Mouse (Mus musculus) gastrocnemius, postnatal 4 days (tissue): ENCODE results near the gene Slco3a1. TPM values are rescaled to one million over a fixed set of nuclear protein-coding genes. Genes with fewer than 3 reads are reported as not detected.

Experiments
- DNase-seq, 2 experiments: peaks; one replicate each; pipeline ENCODE4 v3.0.0; 2021 to 2022; ENCODE audit warnings: low spot score in 2 of 2, mixed read lengths in 2 of 2
- total RNA-seq, 2 experiments: library from RNA; stranded (reverse); gene quantifications; 2 replicates each; pipeline ENCODE4 v1.2.3; 2021

Gene Slco3a1
- total RNA-seq, 2 experiments from 2014 or later: 30.0 to 30.2 TPM

DNA sequence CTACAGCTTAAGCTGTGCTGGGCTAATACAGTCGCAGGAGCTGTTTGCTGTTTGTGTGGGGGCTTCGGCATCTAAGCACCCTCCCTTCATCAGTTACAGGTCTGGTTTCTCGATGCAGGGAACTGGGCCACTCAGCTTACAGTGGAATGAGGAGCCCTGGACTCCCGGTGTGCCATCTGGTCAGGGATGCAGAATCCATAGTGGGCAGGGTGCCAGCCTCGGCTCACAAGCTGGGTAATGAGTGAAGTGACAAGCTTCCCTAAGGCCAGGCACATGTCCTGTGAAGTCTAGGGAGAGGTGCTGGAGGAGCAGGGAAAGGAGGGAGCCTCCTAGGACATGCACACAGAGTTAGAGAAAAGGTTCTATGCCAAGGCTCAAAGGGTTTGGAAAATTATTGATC lies 168.3 kb downstream of the Slco3a1 start:
- DNase-seq: peak in 1 of 2 experiments; percentile 36

DNA sequence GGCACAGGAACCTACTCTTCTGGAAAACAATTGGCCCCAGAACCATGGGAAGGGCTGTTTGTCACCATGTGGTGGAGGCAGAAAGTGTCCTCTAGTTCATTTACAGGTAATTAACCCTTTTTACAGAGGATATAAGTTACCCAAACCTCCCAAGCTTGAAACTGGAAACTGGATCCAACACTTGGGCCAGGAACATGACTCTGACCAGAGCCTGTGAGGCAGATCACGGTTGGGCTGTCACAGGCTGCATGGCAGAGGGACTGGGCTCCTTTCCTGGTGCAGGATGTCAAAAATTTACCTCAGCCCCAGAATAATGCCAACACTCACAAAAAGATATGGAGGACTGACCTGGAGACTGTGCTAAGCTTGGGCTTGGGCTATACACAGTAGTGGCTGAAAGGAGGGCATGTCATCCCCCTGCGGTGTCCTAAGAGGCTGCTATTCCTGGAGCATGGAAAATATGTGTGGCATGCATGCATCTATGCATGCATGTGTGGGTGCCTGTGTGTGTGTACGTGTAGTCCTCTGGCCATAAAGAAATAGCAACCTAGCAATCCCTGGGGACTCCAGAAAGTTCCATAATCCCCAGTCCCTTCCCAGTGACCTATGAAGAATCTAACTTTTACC lies 171.4 kb downstream of the Slco3a1 start:
- no peak for DNase-seq

- no peak for DNase-seq
Observed at GRCm38 (mm10) chr7:74382286-74382685, 172.3 kb downstream of the Slco3a1 start.

DNA sequence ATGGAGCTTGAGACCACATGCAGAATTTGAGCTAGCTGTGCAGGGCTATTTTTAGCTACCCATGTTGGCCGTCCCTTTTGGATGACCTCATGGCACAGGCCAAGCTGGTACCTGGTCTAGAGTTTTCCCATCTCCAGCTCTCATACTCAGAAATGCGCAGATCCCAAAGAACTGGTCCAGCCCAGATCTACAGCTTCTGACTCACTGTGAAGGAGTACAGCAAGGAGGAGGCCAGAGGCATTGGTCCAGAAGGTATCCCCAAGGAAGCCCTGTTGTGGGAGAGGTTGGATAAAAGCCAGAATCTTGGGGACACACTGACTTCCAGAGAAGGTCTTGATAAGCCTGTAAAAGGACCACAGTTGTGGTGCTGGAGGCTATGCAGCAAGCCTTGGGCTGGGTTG lies 172.7 kb downstream of the Slco3a1 start:
- peak in 1 of 2 experiments; percentile 25 for DNase-seq

GRCm38 (mm10) chr7:74381051-74381450 lies 173.5 kb downstream of the Slco3a1 start:
- DNase-seq: no peak

- no peak for DNase-seq
Observed at GRCm38 (mm10) chr7:74377909-74378308, 176.7 kb downstream of the Slco3a1 start.

- no peak for DNase-seq
Observed at GRCm38 (mm10) chr7:74376397-74377044, 178.1 kb downstream of the Slco3a1 start.

DNA sequence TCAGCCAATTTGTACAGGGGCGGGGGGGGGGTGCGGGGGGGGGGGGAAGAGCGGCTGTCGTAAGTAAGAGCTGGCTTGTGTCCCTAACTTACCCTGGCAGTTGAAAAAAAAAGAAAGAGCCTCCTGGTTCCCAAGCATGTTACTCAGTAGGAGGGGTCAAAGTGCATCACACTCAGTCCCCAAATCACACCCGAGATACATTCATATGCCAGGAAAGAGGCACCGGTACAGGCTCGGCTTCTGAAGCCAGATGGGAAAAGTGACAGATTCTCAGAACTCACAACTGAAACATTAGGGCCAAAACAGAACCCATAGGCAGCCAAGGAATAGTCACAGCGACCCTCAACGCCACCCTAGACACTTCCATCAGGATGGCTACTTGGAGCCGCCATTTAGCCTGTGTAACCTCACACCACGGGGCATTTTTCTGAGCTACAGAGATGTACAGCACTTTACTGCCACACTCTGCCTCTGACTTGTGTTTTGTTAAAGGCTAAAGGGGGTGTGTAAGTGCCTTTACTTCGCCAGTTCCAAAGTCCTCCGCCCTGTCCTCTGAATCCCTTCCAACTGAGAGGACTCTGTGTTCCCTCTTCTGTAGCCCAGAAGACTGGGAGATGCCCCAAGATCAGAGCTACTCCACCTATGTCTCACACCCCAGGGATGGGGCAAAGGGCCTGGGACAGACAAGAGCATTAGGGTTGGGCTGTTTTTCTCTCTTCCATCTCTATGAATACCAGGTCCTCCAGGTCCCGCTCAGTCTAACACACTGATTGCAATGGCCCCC lies 179.2 kb downstream of the Slco3a1 start:
- no peak for DNase-seq

GRCm38 (mm10) chr7:74373056-74373455 lies 181.5 kb downstream of the Slco3a1 start:
- DNase-seq: no peak

DNA sequence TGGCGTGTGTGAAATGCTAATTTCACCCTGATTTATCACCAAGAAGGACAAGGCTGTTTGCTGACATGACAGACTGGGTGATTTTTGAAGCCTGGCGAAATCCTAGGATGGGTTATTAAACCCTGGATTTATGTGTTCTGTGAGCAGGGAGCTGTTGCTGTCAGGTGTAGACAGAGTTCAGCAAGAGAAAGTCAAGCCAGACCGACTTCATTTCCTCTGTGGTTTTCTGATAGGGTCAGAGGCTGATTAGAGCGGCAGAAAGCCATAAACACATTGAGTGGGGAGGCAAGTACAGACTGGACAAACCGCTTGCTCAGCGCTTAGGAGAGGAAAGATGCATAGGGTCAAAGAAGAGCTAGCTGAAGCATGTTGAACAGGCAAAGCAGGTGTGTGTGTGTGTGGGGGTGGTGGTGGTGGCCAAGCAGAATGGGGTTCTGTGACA lies 182.4 kb downstream of the Slco3a1 start:
- DNase-seq: no peak

- no peak for DNase-seq
Observed at GRCm38 (mm10) chr7:74371656-74372055, 182.9 kb downstream of the Slco3a1 start.

GRCm38 (mm10) chr7:74371208-74371607 lies 183.4 kb downstream of the Slco3a1 start:
- DNase-seq: no peak

- DNase-seq: peak in 1 of 2 experiments; percentile 34
Observed at GRCm38 (mm10) chr7:74369657-74370056, 184.9 kb downstream of the Slco3a1 start.

- DNase-seq: no peak
Observed at GRCm38 (mm10) chr7:74368256-74368980, 186.2 kb downstream of the Slco3a1 start.

- DNase-seq: peak in 1 of 2 experiments; percentile 45
Observed at GRCm38 (mm10) chr7:74367350-74367749, 187.2 kb downstream of the Slco3a1 start.

DNA sequence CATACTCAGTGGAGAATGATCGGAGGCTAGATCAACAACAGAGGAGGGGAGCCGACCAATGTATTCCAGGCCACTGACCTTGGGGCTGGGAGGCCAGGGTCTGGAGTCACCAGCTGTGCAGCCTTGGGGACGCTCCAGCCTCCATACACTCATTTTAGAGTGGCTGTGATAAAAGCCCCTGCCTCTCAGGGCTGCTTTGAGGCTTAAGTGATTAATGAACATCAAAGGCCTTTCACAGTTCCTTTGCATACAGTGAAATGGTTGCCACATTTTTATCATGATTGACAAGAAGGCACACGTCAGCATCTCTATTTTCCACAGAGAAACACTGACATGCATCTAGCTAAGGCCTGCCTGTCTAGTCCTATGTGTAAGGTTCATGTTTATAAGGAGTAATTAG lies 189.0 kb downstream of the Slco3a1 start:
- DNase-seq: no peak

DNA sequence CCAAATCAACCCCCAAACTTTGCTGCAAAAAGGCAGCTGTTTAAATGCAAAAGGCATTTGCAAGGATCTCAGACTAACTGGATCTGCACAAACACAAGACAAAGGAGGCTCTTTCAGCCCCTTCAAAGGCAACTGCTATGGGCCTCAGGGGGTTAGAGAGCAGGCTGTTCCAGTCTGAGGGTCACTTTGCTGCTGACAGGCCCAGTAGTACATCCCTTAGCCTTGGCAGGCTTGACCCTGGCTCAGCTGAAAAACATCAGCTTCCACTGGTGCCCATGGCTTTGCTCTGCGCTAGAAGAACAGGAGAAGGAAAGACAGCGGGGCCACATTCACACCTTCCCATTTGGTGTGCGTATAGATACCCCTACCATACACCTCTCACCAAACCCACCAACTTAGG lies 189.6 kb downstream of the Slco3a1 start:
- DNase-seq: no peak

GRCm38 (mm10) chr7:74363440-74363839 lies 191.1 kb downstream of the Slco3a1 start:
- DNase-seq: no peak

- DNase-seq: no peak
Observed at GRCm38 (mm10) chr7:74361677-74362076, 192.9 kb downstream of the Slco3a1 start.

DNA sequence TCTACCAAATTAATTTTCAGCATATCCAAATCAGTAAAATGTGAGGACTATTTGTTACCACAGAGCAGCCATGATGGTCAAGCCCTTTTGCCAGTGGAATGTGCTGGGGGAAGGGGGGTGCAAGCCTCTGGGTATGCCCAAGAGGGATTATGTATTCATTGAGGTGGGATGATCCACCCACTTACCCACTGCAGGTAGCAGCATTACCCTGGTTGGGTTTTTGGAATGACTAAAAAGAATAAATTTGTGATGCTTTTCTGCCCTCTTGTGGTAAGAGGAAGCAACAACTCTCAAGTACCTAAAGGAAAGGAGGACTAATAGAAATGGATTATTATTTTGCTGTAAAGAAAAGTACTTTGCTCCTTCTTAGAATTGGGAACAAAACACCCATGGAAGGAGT lies 197.6 kb downstream of the Slco3a1 start:
- no peak for DNase-seq

- DNase-seq: no peak
Observed at GRCm38 (mm10) chr7:74354527-74355256, 199.9 kb downstream of the Slco3a1 start.
